Mouse (Mus musculus): ENCODE data around the gene Nim1k.
"Not testable (repeated sequence)": the region's sequence is repeated elsewhere in the genome, so short reads cannot be mapped to it uniquely, and the experiment has no call there.

Gene Nim1k

GRCm38 (mm10) chr13:119727608-119728387 is 27.9 kb downstream of the Nim1k start:
- DNase-seq (ENCODE audit: low spot score in 2 of 2), result no peak

GRCm38 (mm10) chr13:119724541-119724940 is 31.1 kb downstream of the Nim1k start:
- no peak for DNase-seq (ENCODE audit: low spot score in 2 of 2)

- no peak for DNase-seq (ENCODE audit: low spot score in 2 of 2)
Measured at GRCm38 (mm10) chr13:119723368-119723767, 32.3 kb downstream of the Nim1k start.

- DNase-seq (ENCODE audit: low spot score in 2 of 2), result no peak
Measured at GRCm38 (mm10) chr13:119722447-119722846, 33.2 kb downstream of the Nim1k start.

- DNase-seq (ENCODE audit: low spot score in 2 of 2), result no peak
Measured at GRCm38 (mm10) chr13:119716105-119716504, 39.6 kb downstream of the Nim1k start.

- no peak for DNase-seq (ENCODE audit: low spot score in 2 of 2)
Measured at GRCm38 (mm10) chr13:119713821-119714220, 41.9 kb downstream of the Nim1k start.

- DNase-seq (ENCODE audit: low spot score in 2 of 2), result no peak
Measured at GRCm38 (mm10) chr13:119713107-119713787, 42.4 kb downstream of the Nim1k start.

GRCm38 (mm10) chr13:119712463-119712862 is 43.2 kb downstream of the Nim1k start:
- no peak for DNase-seq (ENCODE audit: low spot score in 2 of 2)

GRCm38 (mm10) chr13:119710268-119710610 is 45.4 kb downstream of the Nim1k start:
- DNase-seq (ENCODE audit: low spot score in 2 of 2), result no peak

GRCm38 (mm10) chr13:119709388-119710267 is 46.1 kb downstream of the Nim1k start:
- no peak for DNase-seq (ENCODE audit: low spot score in 2 of 2)

GRCm38 (mm10) chr13:119708941-119709340 is 46.7 kb downstream of the Nim1k start:
- DNase-seq (ENCODE audit: low spot score in 2 of 2), result no peak

GRCm38 (mm10) chr13:119707906-119708305 is 47.8 kb downstream of the Nim1k start:
- no peak for DNase-seq (ENCODE audit: low spot score in 2 of 2)

- DNase-seq (ENCODE audit: low spot score in 2 of 2), result no peak
Measured at GRCm38 (mm10) chr13:119706953-119707352, 48.7 kb downstream of the Nim1k start.

GRCm38 (mm10) chr13:119706278-119706880 is 49.3 kb downstream of the Nim1k start:
- DNase-seq (ENCODE audit: low spot score in 2 of 2), result not testable (repeated sequence)

- no peak for DNase-seq (ENCODE audit: low spot score in 2 of 2)
Measured at GRCm38 (mm10) chr13:119704280-119704679, 51.4 kb downstream of the Nim1k start.

GRCm38 (mm10) chr13:119698436-119698835 is 57.2 kb downstream of the Nim1k start:
- no peak for DNase-seq (ENCODE audit: low spot score in 2 of 2)

- no peak for DNase-seq (ENCODE audit: low spot score in 2 of 2)
Measured at GRCm38 (mm10) chr13:119696496-119696895, 59.2 kb downstream of the Nim1k start.

GRCm38 (mm10) chr13:119695676-119696075 is 60.0 kb downstream of the Nim1k start:
- no peak for DNase-seq (ENCODE audit: low spot score in 2 of 2)

- DNase-seq (ENCODE audit: low spot score in 2 of 2), result not testable (repeated sequence)
Measured at GRCm38 (mm10) chr13:119691958-119692357, 63.7 kb downstream of the Nim1k start.

- no peak for DNase-seq (ENCODE audit: low spot score in 2 of 2)
Measured at GRCm38 (mm10) chr13:119690876-119691620, 64.6 kb downstream of the Nim1k start.
